Mouse (Mus musculus): ENCODE measurements at regions not wholly inside any gene's neighbourhood (a gene's known extent, or its start where the extent isn't known, plus 50 kb on each side); places are given as distances from the start of the nearest gene placed in this dataset.

DNA sequence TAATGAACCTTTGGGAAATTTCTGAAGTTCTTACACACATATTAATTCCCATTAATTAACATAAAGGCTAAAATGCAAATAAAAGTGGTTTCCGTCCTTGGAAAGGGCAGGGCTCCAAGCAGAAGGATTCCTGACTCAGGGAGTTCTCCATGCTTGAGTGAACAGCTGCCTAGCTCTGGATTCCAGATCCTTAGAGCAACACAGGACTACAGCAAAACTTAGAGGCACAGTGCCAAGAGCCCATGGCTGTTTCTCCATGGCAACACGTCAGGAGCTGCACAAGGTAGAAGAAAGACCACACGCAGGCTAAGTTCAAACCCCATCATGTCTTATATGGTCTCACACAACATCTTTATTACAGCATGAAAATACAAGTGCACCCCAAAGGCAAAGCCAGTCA is 61.7 kb downstream of the Pou4f1 start:
- no peak for TF ChIP-seq CTCF (conservative IDR thresholded peaks at IDR 0.05 in 1 of 2, IDR thresholded peaks at IDR 0.05 in 1 of 2; ENCODE audit: low read depth in 2 of 2, low read length in 2 of 2)
- no peak for TF ChIP-seq MAFK (IDR thresholded peaks at IDR 0.05; ENCODE audit: insufficient replicate concordance, low read length)
- no peak for TF ChIP-seq KAT2A (IDR thresholded peaks at IDR 0.05; ENCODE audit: insufficient replicate concordance, low read length)
- no peak for TF ChIP-seq POLR2A (IDR thresholded peaks at IDR 0.05; ENCODE audit: low read depth, low read length)
- TF ChIP-seq GABPA (IDR thresholded peaks at IDR 0.05; ENCODE audit: insufficient replicate concordance, low read depth, low read length) = no peak
- no peak for TF ChIP-seq JUN (IDR thresholded peaks at IDR 0.05; ENCODE audit: insufficient read depth, low read depth, low read length)
- TF ChIP-seq SIN3A (IDR thresholded peaks at IDR 0.05; ENCODE audit: low read length) = no peak
- TF ChIP-seq EP300 (IDR thresholded peaks at IDR 0.05; ENCODE audit: low read length) = no peak

Measured in CH12.LX (cell line).